Mouse (Mus musculus) forebrain, embryonic 10.5 days (tissue): ENCODE data around the gene Ubl5. TPM values are rescaled to one million over a fixed set of nuclear protein-coding genes. Genes with fewer than 3 reads are reported as not detected.

ENCODE experiments used
- DNase-seq: peaks from one replicate; pipeline ENCODE4 v3.0.0-alpha.2; 2017; ENCODE audit warnings: low spot score; ENCODE audit errors: extremely low spot score
- H3K27ac ChIP-seq: fragments of 300-500 bp; sonication (generic); 2 replicates; pipeline ENCODE4 v1.5.1; 2016; ENCODE audit warnings: mild to moderate bottlenecking
- H3K27me3 ChIP-seq: fragments of 300-500 bp; sonication (generic); 2 replicates; pipeline ENCODE4 v1.6.1; 2016; ENCODE audit warnings: mild to moderate bottlenecking; ENCODE audit not compliant: poor library complexity, severe bottlenecking
- H3K36me3 ChIP-seq: fragments of 300-500 bp; sonication (generic); replicated peaks from 2 replicates; pipeline ENCODE4 v1.6.1; 2016; ENCODE audit warnings: mild to moderate bottlenecking, moderate library complexity
- H3K4me1 ChIP-seq: fragments of 300-500 bp; sonication (generic); 2 replicates; pipeline ENCODE4 v1.6.1; 2016
- H3K4me3 ChIP-seq: fragments of 300-500 bp; sonication (generic); 2 replicates; pipeline ENCODE4 v1.5.1; 2016; ENCODE audit warnings: mild to moderate bottlenecking, moderate library complexity
- H3K9me3 ChIP-seq: fragments of 300-500 bp; sonication (generic); 2 replicates; pipeline ENCODE4 v1.6.1; 2016; ENCODE audit warnings: mild to moderate bottlenecking, moderate library complexity
- WGBS: fragments of 180-500 bp; shearing (Covaris S2); methylation state at CpG from one replicate; pipeline ENCODE4 v1.1.7; 2016; 5-methylcytosine and 5-hydroxymethylcytosine counted together
- polyA plus RNA-seq: library from polyadenylated mRNA; unstranded; fragments of >200 nt; fragmentation: Nextera tagmentation; extraction: Ambion mirVana; gene quantifications from 2 replicates; pipeline ENCODE4 v1.2.1, GENCODE M21; 2016

Gene Ubl5
- polyA plus RNA-seq, 1 experiment from 2014 or later, result 383 TPM

DNA sequence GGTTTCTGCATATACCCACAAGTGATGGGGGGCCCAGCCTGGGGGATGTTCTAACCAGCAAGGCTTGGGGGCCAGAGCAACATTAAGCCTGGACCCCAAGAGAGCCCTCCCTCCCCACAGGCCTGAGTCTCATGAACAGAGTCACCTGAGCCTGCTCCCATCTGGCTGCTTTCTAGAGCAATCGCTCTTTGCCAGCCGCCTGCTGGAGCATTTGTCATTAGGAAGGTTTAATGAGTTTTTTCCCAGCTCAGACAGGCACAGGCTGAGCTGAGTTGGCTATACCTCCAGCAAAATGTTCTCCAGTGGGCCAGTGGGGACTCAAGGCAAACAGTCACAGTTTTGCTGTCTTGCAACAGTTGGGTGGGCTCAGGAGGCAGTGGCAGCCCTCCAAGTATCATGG lies 21.7 kb downstream of the Ubl5 start:
- Histone ChIP-seq H3K36me3 (peaks cover 68% of the 10 kb centered on the region), H3K27me3 (no peaks in the 10 kb centered on the region), H3K9me3 (no peaks in the 10 kb centered on the region), H3K4me3 (no peak overlapping the region), H3K4me1 (peaks cover 39% of the 10 kb centered on the region), H3K27ac (no peak overlapping the region)
- no peak for DNase-seq
- WGBS, result 79% methylated on average over 2 of the region's 2 CpGs

GRCm38 (mm10) chr9:20664982-20665637 lies 22.4 kb downstream of the Ubl5 start:
- no peaks in the 10 kb centered on the region for H3K27me3 ChIP-seq
- no peak overlapping the region for H3K27ac ChIP-seq
- H3K4me3 ChIP-seq, result no peak overlapping the region
- 90% methylated on average over 5 of the region's 5 CpGs for WGBS
- H3K36me3 ChIP-seq, result peaks cover 61% of the 10 kb centered on the region
- H3K4me1 ChIP-seq, result peaks cover 39% of the 10 kb centered on the region
- H3K9me3 ChIP-seq, result no peaks in the 10 kb centered on the region
- DNase-seq, result no peak

DNA sequence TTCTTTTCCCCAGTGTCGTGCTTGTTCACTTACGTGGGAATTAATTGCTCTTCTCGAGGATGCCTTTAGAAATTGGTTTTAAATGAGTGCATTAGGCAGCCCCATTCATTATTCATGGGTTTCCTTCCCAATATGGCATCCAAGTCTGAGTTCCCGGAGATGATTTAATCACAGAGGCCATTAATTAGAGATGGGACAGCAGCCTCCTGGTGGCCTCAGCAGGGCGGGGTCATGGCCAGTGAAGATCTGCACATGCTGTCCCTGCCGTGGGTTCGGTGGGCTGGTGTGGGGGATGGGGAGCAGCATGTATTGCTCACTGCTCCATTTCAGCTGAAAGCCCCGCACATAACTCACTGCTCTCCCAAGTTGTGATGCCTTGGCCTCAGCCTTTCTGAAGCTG lies 23.2 kb downstream of the Ubl5 start:
- WGBS, result 31% methylated on average over 8 of the region's 8 CpGs
- Histone ChIP-seq H3K9me3 (no peaks in the 10 kb centered on the region), H3K36me3 (peaks cover 53% of the 10 kb centered on the region), H3K27me3 (no peaks in the 10 kb centered on the region), H3K4me1 (peaks cover 39% of the 10 kb centered on the region), H3K27ac (peak overlapping the region; percentile 3; the same call in 1 of the 2 replicates), H3K4me3 (no peak overlapping the region)
- DNase-seq, result no peak

GRCm38 (mm10) chr9:20666510-20667034 lies 23.9 kb downstream of the Ubl5 start:
- Histone ChIP-seq H3K9me3 (no peaks in the 10 kb centered on the region), H3K27ac (0 out of 2 replicates have a peak overlapping the region, but pooled peaks have one; percentile 3), H3K4me1 (peaks cover 39% of the 10 kb centered on the region), H3K36me3 (peaks cover 46% of the 10 kb centered on the region), H3K27me3 (no peaks in the 10 kb centered on the region), H3K4me3 (no peak overlapping the region)
- DNase-seq, result no peak
- 20% methylated on average over 7 of the region's 7 CpGs for WGBS

GRCm38 (mm10) chr9:20668065-20668464 lies 25.4 kb downstream of the Ubl5 start:
- H3K36me3 ChIP-seq, result peaks cover 31% of the 10 kb centered on the region
- no peak for DNase-seq
- H3K27ac ChIP-seq, result no peak overlapping the region
- peaks cover 37% of the 10 kb centered on the region for H3K4me1 ChIP-seq
- 92% methylated on average over 22 of the region's 22 CpGs for WGBS
- no peaks in the 10 kb centered on the region for H3K27me3 ChIP-seq
- H3K9me3 ChIP-seq, result no peaks in the 10 kb centered on the region
- no peak overlapping the region for H3K4me3 ChIP-seq

DNA sequence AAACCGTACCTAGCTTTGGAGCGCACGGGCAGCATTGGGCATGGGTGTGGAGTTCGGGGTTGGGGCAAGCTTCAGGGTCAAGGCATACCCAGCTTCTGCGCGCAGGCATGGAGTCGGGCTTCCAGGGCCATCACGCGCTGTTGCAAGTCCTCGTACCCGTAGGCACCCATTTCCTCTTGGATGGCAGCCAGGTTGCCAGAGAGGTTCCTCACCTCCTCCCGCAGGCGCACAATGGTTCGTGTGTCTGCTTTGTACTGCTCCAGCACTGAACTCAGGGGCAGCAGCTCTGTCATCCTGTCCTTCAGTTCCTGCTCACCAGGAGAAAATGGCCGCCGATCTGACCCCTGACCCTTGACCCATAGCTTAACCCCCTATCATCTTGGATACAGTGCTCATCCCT lies 29.4 kb downstream of the Ubl5 start:
- 90% methylated on average over 16 of the region's 16 CpGs for WGBS

GRCm38 (mm10) chr9:20677892-20678291 lies 35.2 kb downstream of the Ubl5 start:
- 0 out of 2 replicates have a peak, but pooled peaks cover 5% of the 10 kb centered on the region for H3K27me3 ChIP-seq
- peaks cover 35% of the 10 kb centered on the region for H3K4me1 ChIP-seq
- H3K9me3 ChIP-seq, result peaks cover 4% of the 10 kb centered on the region; the same call in 1 of the 2 replicates
- no peak overlapping the region for H3K4me3 ChIP-seq
- WGBS, result 95% methylated on average over 12 of the region's 12 CpGs
- DNase-seq, result no peak
- H3K27ac ChIP-seq, result no peak overlapping the region
- no peaks in the 10 kb centered on the region for H3K36me3 ChIP-seq

More for the DNA sequence above, 29.4 kb downstream of the Ubl5 start:
- Histone ChIP-seq H3K4me3 (no peak overlapping the region), H3K4me1 (0 out of 2 replicates have a peak, but pooled peaks cover 5% of the 10 kb centered on the region), H3K9me3 (no peaks in the 10 kb centered on the region), H3K27ac (no peak overlapping the region), H3K27me3 (no peaks in the 10 kb centered on the region), H3K36me3 (0 out of 2 replicates have a peak, but pooled peaks cover 6% of the 10 kb centered on the region)
- DNase-seq, result no peak

DNA sequence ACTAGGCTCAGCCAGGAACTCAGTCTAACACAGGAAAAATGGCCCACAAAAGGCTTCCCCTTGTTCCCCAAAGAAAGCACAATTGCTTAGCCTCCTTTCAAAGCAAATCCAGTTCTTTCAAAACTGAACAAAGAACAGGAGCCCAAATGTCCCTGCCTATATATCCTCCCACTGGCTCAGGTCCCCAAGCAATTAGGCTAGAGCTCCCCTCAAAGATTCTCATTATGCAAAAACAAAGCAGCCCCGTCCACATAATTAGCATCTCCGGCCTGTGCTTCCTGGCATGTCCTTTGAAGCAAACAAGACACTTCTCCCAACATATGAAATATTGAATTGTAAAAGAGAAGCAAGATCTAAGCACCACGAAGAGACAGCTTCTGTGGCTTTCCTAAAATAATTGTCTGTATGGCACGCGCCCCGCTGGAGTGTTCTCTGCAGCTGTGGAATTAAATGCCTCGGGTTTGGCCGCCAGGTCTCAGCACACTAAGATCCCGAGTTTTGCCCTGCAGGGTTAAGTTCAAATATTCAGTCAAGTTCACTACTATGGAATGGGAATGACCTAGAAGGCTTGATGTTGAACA lies 37.8 kb downstream of the Ubl5 start:
- Histone ChIP-seq H3K27ac (peak overlapping the region; percentile 78), H3K36me3 (no peaks in the 10 kb centered on the region), H3K27me3 (peaks cover 29% of the 10 kb centered on the region), H3K4me1 (peaks cover 35% of the 10 kb centered on the region), H3K9me3 (peaks cover 4% of the 10 kb centered on the region; the same call in 1 of the 2 replicates), H3K4me3 (no peak overlapping the region)
- no peak for DNase-seq
- WGBS, result 67% methylated on average over 9 of the region's 9 CpGs

- H3K27me3 ChIP-seq, result peaks cover 42% of the 10 kb centered on the region
- no peaks in the 10 kb centered on the region for H3K36me3 ChIP-seq
- peak overlapping the region; percentile 40; the same call in 1 of the 2 replicates for H3K27ac ChIP-seq
- H3K9me3 ChIP-seq, result peaks cover 4% of the 10 kb centered on the region; the same call in 1 of the 2 replicates
- no peak for DNase-seq
- WGBS, result 36% methylated on average over 7 of the region's 7 CpGs
- H3K4me1 ChIP-seq, result peaks cover 38% of the 10 kb centered on the region
- H3K4me3 ChIP-seq, result no peak overlapping the region
Measured at GRCm38 (mm10) chr9:20681546-20682388, 39.1 kb downstream of the Ubl5 start.

DNA sequence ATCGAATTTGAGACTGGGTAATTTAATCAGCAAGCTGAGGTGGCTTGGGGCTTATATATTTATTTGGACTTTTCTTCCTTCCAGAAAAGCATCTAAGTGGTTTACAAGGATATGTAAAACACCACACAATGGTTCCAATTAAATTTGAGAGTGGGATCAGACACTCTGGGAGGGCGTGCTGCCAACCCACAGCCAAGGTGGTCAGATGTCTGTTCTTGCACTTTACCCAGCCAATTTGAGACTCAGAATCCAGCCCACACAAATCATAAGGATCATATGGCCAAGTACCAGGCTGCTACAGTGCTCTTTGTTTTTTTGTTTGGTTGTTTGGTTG lies 39.7 kb downstream of the Ubl5 start:
- Histone ChIP-seq H3K27me3 (peaks cover 48% of the 10 kb centered on the region), H3K36me3 (no peaks in the 10 kb centered on the region), H3K9me3 (peaks cover 4% of the 10 kb centered on the region; the same call in 1 of the 2 replicates), H3K4me3 (no peak overlapping the region), H3K27ac (peak overlapping the region; percentile 22; the same call in 1 of the 2 replicates), H3K4me1 (peaks cover 38% of the 10 kb centered on the region)
- WGBS, result 32% methylated on average over 2 of the region's 2 CpGs
- no peak for DNase-seq

GRCm38 (mm10) chr9:20685081-20685861 lies 42.6 kb downstream of the Ubl5 start:
- H3K27me3 ChIP-seq, result peaks cover 64% of the 10 kb centered on the region
- WGBS, result 59% methylated on average over 17 of the region's 17 CpGs
- no peak for DNase-seq
- no peaks in the 10 kb centered on the region for H3K36me3 ChIP-seq
- H3K4me3 ChIP-seq, result no peak overlapping the region
- H3K27ac ChIP-seq, result no peak overlapping the region
- peaks cover 36% of the 10 kb centered on the region for H3K4me1 ChIP-seq
- peaks cover 4% of the 10 kb centered on the region; the same call in 1 of the 2 replicates for H3K9me3 ChIP-seq

- Histone ChIP-seq H3K4me1 (peaks cover 36% of the 10 kb centered on the region), H3K4me3 (no peak overlapping the region), H3K9me3 (no peaks in the 10 kb centered on the region), H3K27me3 (peaks cover 87% of the 10 kb centered on the region), H3K36me3 (no peaks in the 10 kb centered on the region), H3K27ac (peak overlapping the region; percentile 44)
- no peak for DNase-seq
- 22% methylated on average over 1 of the region's 1 CpGs for WGBS
Measured at GRCm38 (mm10) chr9:20689403-20689802, 46.7 kb downstream of the Ubl5 start.
